Mouse (Mus musculus) liver, adult (tissue): ENCODE data around the gene Trdmt1.

Experiments
- GATA4 ChIP-seq: IDR thresholded peaks from 2 replicates; pipeline ENCODE4 v1.6.1; 2014; ENCODE audit warnings: mild to moderate bottlenecking, low read length; ENCODE audit not compliant: insufficient replicate concordance

The Trdmt1 gene

DNA sequence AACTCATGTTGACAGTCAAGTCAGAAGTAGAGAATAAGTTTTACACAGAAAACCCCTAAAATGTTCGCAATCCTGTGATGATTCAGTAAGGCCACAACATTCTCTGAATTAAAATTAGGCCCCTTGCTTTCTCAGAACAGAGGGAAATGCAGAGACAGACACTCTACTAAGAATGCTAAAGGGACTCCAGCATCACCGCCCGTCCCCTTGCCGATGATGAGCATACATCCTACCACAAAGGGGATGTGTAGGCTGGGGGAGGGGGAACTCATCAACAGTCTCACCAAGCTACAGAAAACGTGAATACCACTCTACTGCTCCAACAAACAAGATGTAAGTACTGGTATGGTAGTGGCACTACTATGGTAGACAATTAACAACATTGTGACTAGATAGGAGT is 15.3 kb upstream of the Trdmt1 start:
- TF ChIP-seq GATA4: no peak

DNA sequence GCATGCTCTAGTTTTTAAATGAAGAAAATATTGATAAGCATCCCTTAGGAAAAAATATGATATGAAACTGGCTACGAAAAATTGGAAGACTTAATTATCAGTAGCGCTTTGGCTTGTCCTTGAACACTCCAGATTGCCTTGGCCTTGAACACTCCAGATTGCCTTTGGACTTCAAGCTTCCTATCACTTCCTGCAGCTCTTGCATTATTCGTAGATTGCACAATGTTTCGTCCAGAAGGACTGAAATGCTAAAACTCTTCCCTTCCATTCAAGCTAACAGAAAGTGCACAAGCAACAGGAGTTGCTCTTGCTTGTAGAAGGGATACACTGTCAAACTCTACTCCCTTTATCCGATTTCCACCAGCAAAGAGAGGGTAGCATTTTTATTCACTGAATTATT is 14.8 kb upstream of the Trdmt1 start:
- 0 out of 2 replicates have a peak, but pooled peaks have one; percentile 26 for TF ChIP-seq GATA4

DNA sequence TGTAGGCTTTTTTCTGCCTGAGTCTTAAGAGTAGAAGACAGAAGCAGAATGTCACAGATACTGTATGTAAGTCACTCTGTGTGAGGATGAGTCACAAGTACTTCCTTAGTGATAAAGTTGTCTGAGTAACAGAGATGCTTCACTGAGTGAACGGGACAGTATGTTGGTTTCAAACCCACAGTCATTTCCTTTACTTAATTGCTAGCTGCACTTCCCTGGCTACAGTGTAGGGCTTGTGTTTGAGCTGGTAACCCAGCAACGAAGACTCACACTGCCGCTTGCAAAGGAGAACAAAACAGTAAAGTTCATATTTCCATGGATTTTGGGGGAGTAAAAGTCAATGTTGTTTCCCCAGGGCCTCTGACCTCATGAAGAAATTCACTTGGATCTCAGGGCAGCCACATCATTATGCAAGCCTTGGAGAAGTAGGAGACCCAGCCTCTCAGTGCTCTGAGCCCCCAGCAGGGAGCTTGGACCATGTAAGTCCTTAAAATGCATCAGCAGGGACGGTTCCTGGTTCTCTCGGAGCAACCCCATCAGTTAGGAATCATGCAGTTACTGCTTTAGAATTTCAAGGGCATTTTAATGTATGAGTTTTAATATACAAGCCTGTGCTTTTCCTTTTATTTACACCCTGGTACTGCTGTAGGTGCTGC is 14.3 kb upstream of the Trdmt1 start:
- no peak for TF ChIP-seq GATA4

DNA sequence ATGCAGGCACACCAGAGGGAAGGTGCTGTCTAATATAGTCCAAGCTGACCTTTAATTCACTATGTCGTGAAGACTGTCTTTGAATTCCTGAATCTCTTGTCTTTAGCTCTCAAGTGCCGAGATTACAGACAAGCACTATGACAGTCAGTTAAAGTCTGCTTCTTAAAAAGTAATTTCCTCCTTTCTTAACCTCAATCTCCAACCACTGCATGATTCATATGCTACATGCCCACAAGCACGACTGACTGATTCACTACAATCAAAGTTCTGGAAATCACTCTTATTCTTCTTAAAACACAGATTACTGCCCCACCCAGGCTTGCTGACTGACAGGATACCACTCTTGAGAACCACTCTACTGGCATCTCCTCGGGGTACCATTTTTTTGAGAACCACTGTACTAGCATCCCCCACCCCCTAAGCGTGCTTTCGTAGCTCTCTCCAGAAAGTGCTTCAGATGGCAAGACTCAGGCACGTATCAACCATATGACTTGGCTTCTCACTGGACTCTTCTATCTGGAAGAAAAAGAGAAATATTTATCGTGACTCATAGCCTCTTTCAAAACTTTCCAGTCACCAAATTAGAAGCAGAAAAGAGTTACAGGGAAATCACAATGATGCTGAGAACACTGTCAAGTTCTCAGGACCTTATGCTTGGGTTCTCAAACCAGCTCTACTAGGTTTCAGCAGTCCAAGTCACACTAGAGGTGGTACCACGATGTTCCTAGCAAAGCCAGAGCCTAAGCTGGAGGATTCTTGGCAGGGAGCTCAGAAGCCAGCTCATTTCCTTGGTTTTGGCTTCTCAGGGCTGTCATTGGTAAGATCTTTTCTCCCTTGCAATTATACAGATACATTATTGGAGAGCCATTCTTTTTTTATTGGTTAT is 12.9 kb upstream of the Trdmt1 start:
- TF ChIP-seq GATA4: no peak

DNA sequence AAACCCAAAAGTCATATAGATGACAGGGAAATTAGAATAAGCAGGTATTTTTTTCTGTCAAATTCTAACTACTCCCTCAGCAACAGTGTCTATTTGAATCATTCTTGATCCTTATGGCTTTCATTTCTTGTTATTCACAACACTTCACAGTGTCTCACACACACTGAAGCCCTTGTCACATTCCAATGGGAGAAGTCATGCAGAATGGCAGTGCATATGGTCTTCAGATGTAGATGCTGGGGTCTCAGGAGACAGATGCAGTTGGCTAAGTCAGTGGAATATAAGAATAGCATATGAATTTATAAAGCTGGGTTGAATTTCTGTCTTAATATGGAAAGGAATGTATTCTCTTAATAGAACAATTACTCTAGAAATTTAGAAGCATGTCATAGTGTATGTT is 11.8 kb upstream of the Trdmt1 start:
- TF ChIP-seq GATA4: no peak

DNA sequence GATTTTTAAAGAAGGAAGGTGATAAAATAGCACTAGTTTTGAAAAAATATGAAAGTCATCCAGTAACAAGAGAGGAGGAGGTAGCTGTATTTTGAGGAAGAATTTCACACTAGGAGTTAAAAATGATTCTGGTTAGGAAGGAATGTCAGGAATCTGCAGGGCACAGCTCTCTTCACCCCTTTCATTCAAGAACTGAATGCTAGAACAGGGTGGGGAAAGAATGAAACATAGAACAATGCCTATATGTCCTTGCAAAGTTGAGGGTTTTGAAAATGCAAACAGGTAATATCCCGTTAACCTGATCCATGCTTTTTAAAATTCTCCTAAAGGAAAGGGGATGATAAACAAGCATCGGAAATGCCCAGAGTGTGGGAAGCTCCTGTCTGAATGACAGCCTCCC is 9.5 kb upstream of the Trdmt1 start:
- TF ChIP-seq GATA4: no peak

DNA sequence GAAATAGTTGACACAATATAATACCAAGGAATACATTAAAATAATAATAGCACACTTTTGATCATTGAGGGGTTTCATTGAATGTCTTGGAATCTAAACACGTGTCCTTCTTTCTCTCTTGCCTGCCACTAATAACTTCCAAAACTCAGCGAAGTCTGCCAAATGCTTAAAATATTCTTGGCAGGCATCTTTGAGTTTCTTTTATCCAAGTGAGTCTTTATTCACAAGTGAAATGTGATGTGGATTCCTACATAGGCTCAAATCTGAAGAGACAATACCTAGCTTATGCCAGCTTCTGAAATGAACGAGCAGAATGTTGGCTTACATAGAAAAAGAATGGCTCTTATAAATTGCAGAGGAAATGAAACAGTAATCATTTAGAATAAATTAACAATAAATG is 4.3 kb upstream of the Trdmt1 start:
- no peak for TF ChIP-seq GATA4

DNA sequence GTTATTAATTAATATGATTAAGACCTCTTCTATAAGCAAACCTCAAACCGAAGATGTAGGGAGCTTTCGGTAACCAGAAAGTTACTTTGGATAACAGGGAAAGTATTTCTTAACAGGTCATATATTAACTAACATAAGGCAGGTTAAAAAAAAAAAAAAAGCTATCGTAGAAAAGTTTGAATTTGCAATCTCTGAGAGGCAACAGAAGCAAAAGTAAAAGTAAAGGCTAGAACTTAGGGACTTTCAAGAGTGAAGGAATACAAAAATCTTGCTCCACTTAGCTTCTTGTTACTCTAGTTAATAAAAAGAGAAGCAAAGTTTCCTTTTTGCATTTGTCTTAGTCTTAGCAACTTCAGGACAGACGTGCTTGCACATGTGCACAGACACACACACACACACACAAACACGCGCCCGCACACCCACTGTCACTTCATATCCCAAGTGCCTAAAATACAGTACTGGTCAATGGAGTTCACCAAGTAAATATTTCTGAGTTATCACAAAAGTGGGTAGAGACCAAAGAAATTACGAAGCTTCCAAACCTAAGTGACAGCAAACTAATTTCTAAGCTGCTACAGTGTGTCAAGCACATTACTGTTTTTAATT is 846 bp downstream of the Trdmt1 start:
- no peak for TF ChIP-seq GATA4

DNA sequence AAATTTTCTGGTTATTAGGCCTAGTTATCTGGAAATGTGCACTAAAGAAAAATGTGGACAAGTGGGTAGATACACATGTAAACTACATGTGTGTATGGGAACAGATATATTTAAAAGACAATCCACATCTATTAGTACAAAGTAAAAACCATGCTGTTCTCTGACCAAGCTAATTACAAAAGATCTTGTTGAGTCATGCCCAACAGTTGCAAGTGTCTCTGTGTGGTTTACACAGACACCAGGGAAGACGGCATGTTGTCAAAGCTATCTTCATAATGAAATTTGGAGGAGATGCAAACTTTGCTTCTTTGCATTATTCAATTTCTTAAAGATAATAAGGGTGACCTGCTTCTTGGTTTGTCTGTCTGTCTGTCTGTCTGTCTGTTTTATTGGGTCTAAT is 4.6 kb downstream of the Trdmt1 start:
- TF ChIP-seq GATA4: no peak

DNA sequence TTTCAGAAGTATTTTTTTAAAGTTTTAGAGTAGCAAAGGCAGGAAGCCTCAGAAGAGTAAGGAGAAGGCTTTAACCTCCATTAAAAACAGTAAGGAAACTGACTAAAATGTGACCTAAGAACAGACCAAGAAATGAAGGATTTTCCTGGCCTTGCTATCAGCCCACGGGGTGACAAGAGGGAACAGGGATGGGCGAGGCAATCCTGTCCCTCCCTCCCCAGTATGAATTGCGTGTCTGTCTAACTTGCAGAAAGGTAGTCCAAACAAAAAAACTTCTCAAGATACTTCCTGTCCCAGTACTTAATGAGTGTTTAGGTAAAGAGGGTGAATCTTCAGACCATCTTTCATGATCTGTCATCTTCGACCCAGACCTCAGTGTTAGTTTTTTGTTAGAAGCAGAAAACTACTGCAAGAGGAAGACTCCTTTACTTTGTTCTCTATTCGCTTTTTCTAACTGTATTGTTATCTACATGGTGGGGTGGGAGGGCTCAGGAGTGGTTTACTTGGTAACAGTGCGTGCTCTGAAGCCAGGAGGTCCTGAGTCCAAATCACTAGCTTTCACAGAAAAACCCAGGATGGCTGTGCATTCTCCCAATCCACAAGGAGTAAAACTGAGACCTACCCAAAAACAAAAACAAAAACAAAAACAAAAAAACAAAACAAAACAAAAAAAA is 5.6 kb downstream of the Trdmt1 start:
- TF ChIP-seq GATA4: no peak

DNA sequence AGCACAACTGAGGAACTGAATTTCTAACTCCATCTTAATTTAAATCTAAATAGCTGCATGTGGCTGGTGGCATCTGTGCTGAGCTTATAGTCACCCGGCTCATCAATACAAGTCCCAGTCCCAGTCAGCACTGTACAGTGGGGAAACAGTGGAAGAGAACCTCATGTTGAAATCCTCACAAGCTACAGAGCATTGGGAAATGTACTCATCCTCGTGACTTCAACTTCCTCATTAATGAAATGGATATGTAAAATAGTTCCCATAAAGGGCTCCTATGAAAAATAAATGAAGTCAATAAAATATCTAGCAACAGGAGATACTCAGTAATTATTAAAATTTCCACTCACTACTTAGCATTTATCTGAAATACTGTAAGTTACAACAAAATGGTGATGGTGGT is 6.2 kb downstream of the Trdmt1 start:
- no peak for TF ChIP-seq GATA4

DNA sequence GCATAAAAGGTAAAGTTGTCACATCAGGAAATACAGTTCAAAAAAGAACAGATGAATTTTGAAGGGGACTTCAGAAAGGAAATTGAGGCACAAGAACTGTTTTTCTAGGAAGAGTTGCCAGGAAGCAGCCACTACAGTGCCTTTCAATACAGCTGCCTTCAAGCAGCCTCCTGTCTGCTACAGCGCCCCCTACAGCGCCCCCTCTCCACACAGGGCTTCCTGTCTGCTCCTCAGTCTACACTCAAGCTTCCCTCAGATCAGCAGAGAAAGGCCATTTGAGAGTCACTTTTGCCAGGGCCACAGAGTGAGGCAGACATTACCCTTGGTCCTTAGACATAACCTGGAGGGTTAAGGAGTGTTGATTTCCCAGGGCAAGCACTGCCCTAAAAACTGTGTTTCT is 6.7 kb downstream of the Trdmt1 start:
- TF ChIP-seq GATA4: no peak

DNA sequence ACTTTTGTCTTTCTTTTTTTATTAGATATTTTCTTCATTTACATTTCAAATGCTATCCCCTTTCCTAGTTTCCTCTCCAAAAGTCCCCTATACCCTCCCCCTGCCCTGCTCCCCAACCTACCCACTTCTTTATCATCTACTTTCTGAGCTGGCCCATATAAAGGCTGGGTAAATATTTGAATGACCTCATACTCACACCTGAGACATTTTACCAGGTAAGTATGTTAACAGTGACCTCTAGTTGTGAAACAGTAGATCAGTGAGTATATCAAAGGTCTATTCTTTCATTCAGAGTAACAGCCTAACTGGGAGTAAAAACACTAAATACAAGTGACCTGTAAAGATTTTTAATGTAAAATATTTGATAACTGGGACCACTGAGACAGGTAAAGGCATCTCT is 7.7 kb downstream of the Trdmt1 start:
- TF ChIP-seq GATA4: no peak

DNA sequence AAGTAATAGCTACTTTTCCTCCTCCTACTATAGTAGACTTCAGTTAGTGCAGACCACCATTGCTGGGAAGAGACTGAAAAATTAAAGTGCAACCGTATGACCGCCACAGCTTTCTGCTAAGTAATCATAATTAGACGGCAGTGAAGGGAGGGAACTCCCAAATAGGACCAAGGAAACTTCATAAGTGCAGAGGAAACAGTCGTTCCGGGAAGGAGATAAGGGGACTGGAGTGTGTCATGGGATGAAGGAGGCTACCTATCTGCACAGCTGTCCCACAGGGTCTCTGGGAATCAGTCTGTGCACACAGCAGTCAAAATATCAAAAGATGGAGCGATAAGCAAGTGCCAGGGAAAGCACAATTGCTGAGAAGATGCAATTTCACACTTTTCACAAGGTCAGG is 13.8 kb downstream of the Trdmt1 start:
- TF ChIP-seq GATA4: peak; percentile 67; the same call in 1 of the 2 replicates

DNA sequence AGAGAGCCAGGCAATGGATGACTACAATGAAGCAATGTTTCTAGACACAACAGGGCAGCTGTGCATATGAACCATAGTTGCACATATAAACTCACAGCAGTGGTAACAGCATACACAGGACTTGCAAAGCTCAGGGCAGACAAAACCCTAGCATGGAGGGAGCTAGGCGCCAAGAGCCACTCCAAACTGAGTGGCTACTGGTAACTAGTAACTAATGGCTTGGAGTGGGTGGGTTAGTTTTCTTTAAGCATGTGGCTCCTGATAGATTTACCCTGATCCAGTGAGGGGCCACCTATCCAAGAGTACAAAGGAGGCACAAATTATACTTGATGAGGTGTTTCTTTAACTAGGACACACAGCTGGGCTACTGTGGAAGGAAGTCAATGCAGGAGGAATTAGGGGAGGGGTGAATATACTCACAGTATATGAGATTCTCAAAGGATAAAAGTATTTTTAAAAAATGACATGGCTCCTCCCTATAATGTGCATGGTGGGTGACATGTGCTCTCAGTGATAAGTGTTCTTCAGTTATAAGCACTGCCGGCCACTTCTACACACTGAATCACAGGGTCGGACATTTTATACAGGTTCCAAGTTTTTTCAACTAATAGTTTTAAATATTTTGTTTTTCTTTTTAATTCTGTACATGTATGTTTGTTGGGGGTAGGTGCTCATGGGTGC is 15.1 kb downstream of the Trdmt1 start:
- no peak for TF ChIP-seq GATA4
